Mouse (Mus musculus) forebrain, embryonic 16.5 days (tissue): ENCODE measurements around the gene Nup153. TPM values are rescaled to one million over a fixed set of nuclear protein-coding genes. Genes with fewer than 3 reads are reported as not detected.

Source experiments
- ATAC-seq: fragments of 200-750 bp; cut with Nextera tagmentation; 2 replicates; pipeline ENCODE4 v1.8.0; 2017; ENCODE audit warnings: mild to moderate bottlenecking, moderate library complexity
- H3K27ac ChIP-seq: fragments of 300-500 bp; sonication (generic); 2 replicates; pipeline ENCODE4 v1.5.1; 2014; ENCODE audit warnings: low read length, control low read depth
- H3K27me3 ChIP-seq: fragments of 300-500 bp; sonication (generic); replicated peaks from 2 replicates; pipeline ENCODE4 v1.6.1; 2014; ENCODE audit warnings: low read length; ENCODE audit not compliant: control insufficient read depth, insufficient read depth
- H3K36me3 ChIP-seq: fragments of 300-500 bp; sonication (generic); 2 replicates; pipeline ENCODE4 v1.6.1; 2014; ENCODE audit not compliant: control insufficient read depth, insufficient read depth
- H3K4me1 ChIP-seq: fragments of 300-500 bp; sonication (generic); replicated peaks from 2 replicates; pipeline ENCODE4 v1.6.1; 2014; ENCODE audit warnings: low read length; ENCODE audit not compliant: control insufficient read depth, insufficient read depth
- H3K4me2 ChIP-seq: fragments of 300-500 bp; sonication (generic); 2 replicates; pipeline ENCODE4 v1.6.1; 2014; ENCODE audit warnings: mild to moderate bottlenecking, low read length, control low read depth
- H3K4me3 ChIP-seq: fragments of 300-500 bp; sonication (generic); replicated peaks from 2 replicates; pipeline ENCODE4 v1.5.1; 2014; ENCODE audit warnings: mild to moderate bottlenecking, low read length, control low read depth
- H3K9ac ChIP-seq: fragments of 300-500 bp; sonication (generic); replicated peaks from 2 replicates; pipeline ENCODE4 v1.6.1; 2014; ENCODE audit warnings: low read depth, low read length, control low read depth
- H3K9me3 ChIP-seq: fragments of 300-500 bp; sonication (generic); 2 replicates; pipeline ENCODE4 v1.6.1; 2016; ENCODE audit warnings: low read length; ENCODE audit not compliant: control insufficient read depth
- WGBS: fragments of 180-500 bp; shearing (Covaris S2); extraction: QIAGEN DNeasy Blood & Tissue Kit; methylation state at CpG from one replicate; pipeline ENCODE4 v1.1.7; 2014; 5-methylcytosine and 5-hydroxymethylcytosine counted together
- polyA plus RNA-seq: library from polyadenylated mRNA; unstranded; fragments of >200 nt; fragmentation: Nextera tagmentation; extraction: Ambion mirVana; gene quantifications from 2 replicates; pipeline ENCODE4 v1.2.1, GENCODE M21; 2015

Gene Nup153
- polyA plus RNA-seq, 1 experiment from 2014 or later = 21.7 TPM

DNA sequence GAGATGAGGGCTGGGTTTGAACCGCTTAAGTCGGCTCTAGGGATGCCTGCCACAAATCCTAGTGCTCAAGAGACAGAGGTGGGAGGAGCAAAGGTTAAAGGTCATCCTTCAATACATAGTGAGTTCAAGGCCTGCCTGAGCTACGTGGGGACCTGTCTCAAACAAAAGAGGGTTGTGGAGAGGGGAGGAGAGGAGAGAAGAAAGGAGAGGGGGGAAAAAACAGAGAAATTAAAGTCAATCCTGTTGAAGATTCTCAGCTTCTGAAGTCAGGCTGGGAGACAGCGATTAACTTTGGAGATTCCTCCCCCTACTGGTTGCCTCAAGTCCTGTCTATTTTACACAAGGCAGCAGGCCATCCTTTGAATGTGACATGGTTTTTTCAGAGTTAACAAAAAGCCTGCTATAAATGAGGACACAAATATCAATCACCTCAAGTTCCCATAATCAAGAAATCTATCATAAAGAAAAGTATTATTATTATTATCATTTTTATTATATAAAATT, 64.2 kb downstream of the Nup153 start:
- Histone ChIP-seq H3K9ac (no peak overlapping the region), H3K4me1 (peaks cover 1% of the 10 kb centered on the region; the same call in 1 of the 2 replicates), H3K9me3 (no peaks in the 10 kb centered on the region), H3K4me3 (no peak overlapping the region), H3K27ac (no peak overlapping the region), H3K4me2 (no peak overlapping the region), H3K36me3 (no peaks in the 10 kb centered on the region), H3K27me3 (no peaks in the 10 kb centered on the region)
- ATAC-seq = peak; percentile 40; the same call in 1 of the 2 replicates
- 36% methylated on average over 4 of the region's 4 CpGs for WGBS

DNA sequence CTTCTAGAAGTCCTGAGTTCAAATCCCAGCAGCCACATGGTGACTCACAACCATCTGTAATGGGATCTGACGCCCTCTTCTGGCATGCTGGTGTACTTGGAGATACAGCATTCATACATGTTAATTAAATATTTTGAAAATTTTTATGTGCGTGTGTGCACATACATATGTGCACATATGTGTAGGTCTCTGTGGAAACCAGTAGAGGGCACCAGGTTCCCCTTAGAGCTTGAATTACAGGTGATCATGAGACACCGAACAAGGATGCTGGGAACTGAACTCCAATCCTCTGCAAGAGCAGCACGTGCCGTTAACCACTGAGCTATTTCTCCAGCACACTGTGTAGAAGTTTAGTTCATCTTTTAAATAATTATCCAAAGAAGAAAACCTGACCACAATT, 68.5 kb downstream of the Nup153 start:
- 92% methylated on average over 5 of the region's 5 CpGs for WGBS
- Histone ChIP-seq H3K9ac (no peak overlapping the region), H3K27me3 (no peaks in the 10 kb centered on the region), H3K4me1 (peaks cover 6% of the 10 kb centered on the region), H3K27ac (no peak overlapping the region), H3K4me3 (no peak overlapping the region), H3K36me3 (no peaks in the 10 kb centered on the region), H3K4me2 (no peak overlapping the region), H3K9me3 (no peaks in the 10 kb centered on the region)
- no peak for ATAC-seq

DNA sequence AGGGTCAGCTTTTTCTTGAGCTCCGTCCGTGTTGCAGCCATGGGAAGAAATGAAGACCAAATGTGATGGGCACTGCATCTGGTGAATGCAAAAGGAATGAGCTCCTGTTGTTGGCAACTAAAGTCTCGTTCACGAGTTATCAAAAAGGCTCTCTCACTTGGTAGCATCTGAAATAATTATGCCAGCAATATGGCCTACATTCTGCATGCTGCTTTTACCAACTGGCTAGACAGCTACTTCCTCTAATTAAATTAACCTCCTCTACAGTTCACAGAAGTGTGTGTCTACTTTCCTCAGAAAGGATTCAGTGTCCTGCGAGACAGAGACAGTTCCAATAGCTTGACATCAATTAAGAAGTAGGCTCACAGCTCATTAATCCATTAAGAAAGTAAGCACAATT, 73.2 kb downstream of the Nup153 start:
- Histone ChIP-seq H3K4me2 (no peak overlapping the region; the same call in 1 of the 2 replicates), H3K27me3 (no peaks in the 10 kb centered on the region), H3K9me3 (no peaks in the 10 kb centered on the region; the same call in 1 of the 2 replicates), H3K4me3 (no peak overlapping the region), H3K9ac (no peak overlapping the region), H3K36me3 (no peaks in the 10 kb centered on the region), H3K27ac (peak overlapping the region; percentile 56), H3K4me1 (peaks cover 12% of the 10 kb centered on the region)
- ATAC-seq = peak; percentile 62
- WGBS = 49% methylated on average over 5 of the region's 5 CpGs

DNA sequence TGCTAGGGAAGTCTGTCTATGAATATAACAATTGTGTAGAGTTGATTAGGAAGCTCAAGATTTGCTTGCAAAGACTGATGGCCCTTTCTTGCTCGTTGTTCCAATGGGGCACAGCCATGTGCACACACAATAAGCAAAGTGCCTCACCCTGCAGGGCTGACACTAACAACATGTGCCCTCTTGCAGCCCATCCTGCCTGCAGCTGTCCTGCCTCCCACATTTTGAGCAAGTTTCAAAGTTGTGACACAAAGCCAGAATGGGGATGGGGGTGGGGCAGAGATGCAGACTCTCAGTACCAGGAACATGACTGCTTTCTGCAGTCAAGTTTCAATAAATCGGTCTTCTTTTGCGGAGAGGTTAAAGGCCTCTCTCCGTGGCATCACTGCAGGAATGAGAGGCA, 74.1 kb downstream of the Nup153 start:
- peaks cover 12% of the 10 kb centered on the region for H3K4me1 ChIP-seq
- no peaks in the 10 kb centered on the region; the same call in 1 of the 2 replicates for H3K9me3 ChIP-seq
- no peaks in the 10 kb centered on the region for H3K36me3 ChIP-seq
- H3K4me3 ChIP-seq = no peak overlapping the region
- WGBS = 57% methylated on average over 4 of the region's 4 CpGs
- no peak overlapping the region for H3K4me2 ChIP-seq
- H3K9ac ChIP-seq = no peak overlapping the region
- no peaks in the 10 kb centered on the region for H3K27me3 ChIP-seq
- no peak for ATAC-seq
- peak overlapping the region; percentile 56 for H3K27ac ChIP-seq

DNA sequence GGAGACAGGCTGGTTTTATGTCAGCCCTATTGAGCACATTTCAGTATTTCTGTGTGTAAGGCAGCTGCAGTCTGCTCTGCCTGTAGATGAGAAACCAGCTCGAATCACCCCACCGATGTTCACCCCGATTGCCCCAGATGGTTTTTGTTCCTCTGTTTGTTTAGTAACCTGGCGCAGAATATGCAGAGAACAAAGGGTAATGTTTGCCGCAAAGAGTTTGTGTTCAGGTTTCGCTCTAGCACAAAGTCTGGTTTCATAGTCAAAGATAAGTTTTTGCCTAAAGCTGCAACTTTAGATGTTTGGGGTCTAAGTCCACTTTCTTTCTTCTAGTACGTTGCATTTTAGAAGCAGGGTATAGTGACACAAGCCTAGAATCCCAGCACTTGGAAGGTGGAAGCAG, 75.1 kb downstream of the Nup153 start:
- peaks cover 12% of the 10 kb centered on the region for H3K4me1 ChIP-seq
- no peak overlapping the region for H3K27ac ChIP-seq
- WGBS = 80% methylated on average over 7 of the region's 7 CpGs
- no peaks in the 10 kb centered on the region for H3K27me3 ChIP-seq
- no peak overlapping the region for H3K4me3 ChIP-seq
- ATAC-seq = no peak
- no peaks in the 10 kb centered on the region; the same call in 1 of the 2 replicates for H3K9me3 ChIP-seq
- no peak overlapping the region for H3K4me2 ChIP-seq
- no peak overlapping the region for H3K9ac ChIP-seq
- H3K36me3 ChIP-seq = no peaks in the 10 kb centered on the region

DNA sequence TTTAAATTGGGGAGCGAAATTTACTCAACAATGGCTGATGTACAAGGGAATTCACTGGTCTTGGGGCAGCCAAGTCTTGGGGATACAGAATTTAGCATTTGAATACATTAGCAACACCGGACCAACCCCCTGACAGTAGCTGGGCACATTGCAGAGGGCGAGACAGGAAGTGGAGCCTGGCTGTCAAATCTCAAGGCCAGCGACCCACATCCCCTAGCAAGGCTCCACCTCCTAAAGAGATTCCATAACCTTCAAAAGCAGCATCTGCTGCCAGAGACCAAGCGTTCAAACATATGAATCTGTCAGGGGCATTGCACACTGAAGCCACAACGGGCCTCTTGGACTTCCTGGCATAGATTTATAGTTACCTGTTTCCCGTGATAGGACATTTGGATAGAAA, 75.9 kb downstream of the Nup153 start:
- WGBS = 91% methylated on average over 7 of the region's 7 CpGs
- no peak for ATAC-seq
- Histone ChIP-seq H3K4me2 (no peak overlapping the region), H3K4me3 (no peak overlapping the region), H3K4me1 (peaks cover 12% of the 10 kb centered on the region), H3K27ac (no peak overlapping the region), H3K27me3 (no peaks in the 10 kb centered on the region), H3K36me3 (no peaks in the 10 kb centered on the region), H3K9me3 (no peaks in the 10 kb centered on the region; the same call in 1 of the 2 replicates), H3K9ac (no peak overlapping the region)

DNA sequence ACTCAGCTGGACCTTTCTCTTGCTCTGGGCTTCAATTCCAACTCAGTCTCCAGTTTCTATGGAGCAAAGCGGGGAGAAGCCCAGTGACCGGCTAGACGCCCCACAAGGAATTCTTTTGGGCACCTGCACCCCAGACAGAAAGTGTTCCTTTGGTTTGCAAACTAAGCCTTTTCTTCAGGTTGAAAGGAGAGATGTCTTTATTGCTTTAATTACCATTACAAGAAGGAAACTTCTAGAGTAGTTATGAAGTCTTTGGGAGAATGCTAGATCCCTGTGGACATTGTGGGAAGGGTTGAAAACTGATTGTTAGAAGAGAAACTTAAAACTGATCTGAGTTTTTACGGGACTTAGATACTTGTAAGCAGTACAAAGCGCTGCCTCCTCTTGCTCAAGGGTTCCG, 82.3 kb downstream of the Nup153 start:
- WGBS = 77% methylated on average over 6 of the region's 6 CpGs
- no peak overlapping the region for H3K4me3 ChIP-seq
- H3K4me2 ChIP-seq = no peak overlapping the region
- H3K4me1 ChIP-seq = peaks cover 3% of the 10 kb centered on the region; the same call in 1 of the 2 replicates
- H3K9me3 ChIP-seq = peaks cover 4% of the 10 kb centered on the region; the same call in 1 of the 2 replicates
- H3K27me3 ChIP-seq = no peaks in the 10 kb centered on the region; the same call in 1 of the 2 replicates
- H3K27ac ChIP-seq = no peak overlapping the region
- no peak for ATAC-seq
- no peak overlapping the region for H3K9ac ChIP-seq
- no peaks in the 10 kb centered on the region for H3K36me3 ChIP-seq

DNA sequence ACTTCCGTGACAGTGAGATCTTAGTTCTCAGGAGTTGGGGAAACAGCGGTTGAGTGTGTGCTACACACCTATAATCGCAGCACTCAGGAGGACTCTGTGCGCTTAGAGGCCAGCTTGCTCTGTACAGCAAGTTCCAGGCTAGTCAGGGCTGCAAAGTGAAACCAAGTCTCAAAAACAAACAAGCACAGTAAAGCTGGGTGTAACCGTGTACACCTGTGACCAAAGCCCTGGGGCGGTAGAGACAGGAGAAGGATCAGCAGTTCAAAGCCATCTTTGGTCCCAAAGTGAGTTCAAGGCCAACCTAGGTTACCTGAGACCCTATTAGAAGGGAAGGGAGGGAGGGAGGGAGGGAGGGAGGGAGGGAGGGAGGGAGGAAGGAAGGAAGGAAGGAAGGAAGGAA, 83.6 kb downstream of the Nup153 start:
- Histone ChIP-seq H3K4me3 (no peak overlapping the region), H3K4me1 (peaks cover 4% of the 10 kb centered on the region; the same call in 1 of the 2 replicates), H3K27me3 (no peaks in the 10 kb centered on the region; the same call in 1 of the 2 replicates), H3K36me3 (no peaks in the 10 kb centered on the region), H3K27ac (no peak overlapping the region), H3K4me2 (no peak overlapping the region), H3K9me3 (peaks cover 4% of the 10 kb centered on the region; the same call in 1 of the 2 replicates), H3K9ac (no peak overlapping the region)
- 94% methylated on average over 6 of the region's 6 CpGs for WGBS
- ATAC-seq = no peak

DNA sequence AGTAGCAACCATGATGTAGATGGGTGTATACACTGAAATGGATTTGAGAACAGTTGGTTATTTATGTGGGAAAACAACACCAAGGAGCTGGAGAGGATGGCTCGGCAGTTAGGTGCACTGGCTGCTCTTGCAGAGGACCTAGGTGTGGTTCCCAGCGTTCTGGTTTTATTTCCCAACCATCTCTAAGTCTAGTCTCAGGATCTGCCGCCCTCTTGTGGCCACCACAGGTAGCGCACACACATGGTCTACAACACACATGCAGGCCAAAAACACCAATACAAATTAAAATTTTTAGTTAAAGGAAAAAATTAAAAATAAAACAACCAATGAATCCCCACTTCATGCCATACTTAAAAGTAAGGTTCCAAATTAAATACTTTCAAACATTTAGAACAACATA, 85.4 kb downstream of the Nup153 start:
- Histone ChIP-seq H3K4me3 (no peak overlapping the region), H3K9ac (no peak overlapping the region), H3K4me2 (no peak overlapping the region), H3K27me3 (no peaks in the 10 kb centered on the region; the same call in 1 of the 2 replicates), H3K9me3 (peaks cover 7% of the 10 kb centered on the region), H3K27ac (no peak overlapping the region), H3K36me3 (no peaks in the 10 kb centered on the region), H3K4me1 (peaks cover 4% of the 10 kb centered on the region; the same call in 1 of the 2 replicates)
- WGBS = 89% methylated on average over 4 of the region's 4 CpGs
- ATAC-seq = no peak
